ENCODE assay signal across 23 mouse cellular contexts in the genomic region with DNA sequence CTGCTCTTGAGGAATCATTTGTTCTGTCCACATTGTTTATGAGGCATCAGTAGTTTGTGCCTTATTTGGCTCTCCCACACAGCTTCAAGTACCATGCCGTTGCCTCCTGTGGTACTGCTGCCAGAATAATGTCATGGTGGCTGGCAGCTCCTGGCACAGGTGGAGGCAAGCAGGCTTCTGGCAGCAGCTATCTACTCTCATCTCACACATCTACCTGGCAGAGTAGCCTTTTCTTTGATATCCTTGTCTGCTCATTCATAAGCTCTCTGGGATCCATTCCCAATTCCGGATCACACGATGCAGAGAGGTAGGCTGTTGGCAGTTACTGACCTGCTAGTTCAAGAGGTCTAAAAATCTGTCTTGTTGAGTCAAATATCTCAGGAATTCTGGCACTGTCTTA.
DNase-seq lines count a peak whose midpoint lies in the region; ATAC-seq and TF ChIP-seq lines count a peak whose summit lies in the region.
"Had no signal": no experiment of that assay in that cellular context is flagged by ENCODE, and none has a peak within 500 bp of the region (broad histone marks: within the 10 kb centered on the region; RNA-seq: fewer than 3 reads in every experiment).

No protein-coding gene starts in this region.

- TF ChIP-seq CTCF in midbrain, postnatal 0 days (IDR thresholded peaks at IDR 0.05): no peak
- no peak for TF ChIP-seq CTCF in cerebellum, adult 2 months (IDR thresholded peaks at IDR 0.05; ENCODE audit: borderline replicate concordance, insufficient read depth, low read depth, low read length)
- TF ChIP-seq CTCF in heart, adult 2 months (IDR thresholded peaks at IDR 0.05): no peak

- WGBS in midbrain, postnatal 0 days: 92% methylated on average over 3 of the region's 3 CpGs
- WGBS in midbrain, embryonic 14.5 days: 87% methylated on average over 3 of the region's 3 CpGs
- 6% methylated on average over 3 of the region's 3 CpGs for whole genome bisulfite sequencing in cerebellum, adult 2 months
- 74% methylated on average over 3 of the region's 3 CpGs for WGBS in heart, adult 2 months

- no peak overlapping the region for H3K9ac ChIP-seq in midbrain, postnatal 0 days (replicated peaks; ENCODE audit: low read length, poor library complexity, severe bottlenecking)
- H3K9ac ChIP-seq in midbrain, embryonic 14.5 days (replicated peaks; ENCODE audit: low read length): no peak overlapping the region
- no peak overlapping the region for H3K9ac ChIP-seq in heart, adult 2 months (ENCODE audit: low read depth, low read length)
- H3K9ac ChIP-seq: forebrain, embryonic 15.5 days; heart, embryonic 12.5 days; limb, embryonic 13.5 days; liver, embryonic 12.5 days had no signal

- H3K4me2 ChIP-seq in midbrain, postnatal 0 days (ENCODE audit: low read depth, low read length, poor library complexity, severe bottlenecking): no peak overlapping the region
- H3K4me2 ChIP-seq in midbrain, embryonic 14.5 days (ENCODE audit: low read length): no peak overlapping the region
- H3K4me2 ChIP-seq: forebrain, embryonic 15.5 days; heart, embryonic 12.5 days; limb, embryonic 13.5 days; liver, embryonic 12.5 days; midbrain, embryonic 11.5 days had no signal

- peak; percentile 22 for DNase-seq in midbrain, postnatal 0 days (ENCODE audit: low spot score)
- no peak for DNase-seq in midbrain, embryonic 14.5 days
- peak; percentile 40 to 81 for DNase-seq in cerebellum, adult 2 months
- peak; percentile 63 to 73 for DNase-seq in cerebellum, postnatal 25 days
- DNase-seq in left cerebral cortex, postnatal 25 days (ENCODE audit: low spot score in 2 of 2): no peak
- no peak for DNase-seq in heart, adult 2 months
- DNase-seq in layer of hippocampus, adult 11-12 months (ENCODE audit: low spot score): no peak
- DNase-seq: adrenal gland, postnatal 14 days; heart, postnatal 10 days; kidney, adult 8-10 months; kidney, postnatal 14 days; lung, adult 18-20 months; lung, postnatal 14 days; retina, postnatal 1 day; thymus, postnatal 25 days had no signal

- no peak for TF ChIP-seq EP300 in heart, adult 2 months (IDR thresholded peaks at IDR 0.05; ENCODE audit: insufficient read depth, low read depth, low read length)

- H3K4me1 ChIP-seq in midbrain, postnatal 0 days (ENCODE audit: insufficient read depth, low read length): no peaks in the 10 kb centered on the region
- H3K4me1 ChIP-seq in midbrain, embryonic 14.5 days (ENCODE audit: control insufficient read depth, insufficient read depth, low read length): no peaks in the 10 kb centered on the region
- H3K4me1 ChIP-seq in cerebellum, adult 2 months (ENCODE audit: control insufficient read depth, insufficient read depth, low read length): peaks cover 2% of the 10 kb centered on the region; the same call in 1 of the 2 replicates
- H3K4me1 ChIP-seq in heart, adult 2 months (ENCODE audit: control insufficient read depth, insufficient read depth, low read length): no peaks in the 10 kb centered on the region
- H3K4me1 ChIP-seq: embryonic facial prominence, embryonic 10.5 days; forebrain, embryonic 15.5 days; heart, embryonic 12.5 days; limb, embryonic 13.5 days; liver, embryonic 12.5 days had no signal

- TF ChIP-seq POLR2A in cerebellum, adult 2 months (IDR thresholded peaks at IDR 0.05; ENCODE audit: borderline replicate concordance, insufficient read depth, low read length): no peak
- TF ChIP-seq POLR2A in heart, adult 2 months (IDR thresholded peaks at IDR 0.05; ENCODE audit: insufficient read depth, low read depth, low read length): no peak

- no peak for ATAC-seq in midbrain, postnatal 0 days (ENCODE audit: low FRiP score)
- no peak for ATAC-seq in midbrain, embryonic 14.5 days (ENCODE audit: low FRiP score, low TSS enrichment)
- ATAC-seq: activated CD4-positive, CD25-positive, alpha-beta regulatory T cell, adult 4 months; forebrain, embryonic 15.5 days; liver, embryonic 12.5 days had no signal

- no peaks in the 10 kb centered on the region for H3K27me3 ChIP-seq in midbrain, postnatal 0 days (ENCODE audit: insufficient read depth, low read length)
- no peaks in the 10 kb centered on the region for H3K27me3 ChIP-seq in midbrain, embryonic 14.5 days (ENCODE audit: control insufficient read depth, insufficient read depth, low read length)
- H3K27me3 ChIP-seq in cerebellum, adult 2 months (ENCODE audit: control insufficient read depth, insufficient read depth, low read length): no peaks in the 10 kb centered on the region; the same call in 1 of the 2 replicates
- no peaks in the 10 kb centered on the region for H3K27me3 ChIP-seq in heart, adult 2 months (ENCODE audit: control insufficient read depth, insufficient read depth, low read length)
- H3K27me3 ChIP-seq: forebrain, embryonic 15.5 days; heart, embryonic 12.5 days; limb, embryonic 13.5 days; liver, embryonic 12.5 days had no signal

- H3K36me3 ChIP-seq in midbrain, postnatal 0 days (ENCODE audit: insufficient read depth, low read length): no peaks in the 10 kb centered on the region
- no peaks in the 10 kb centered on the region for H3K36me3 ChIP-seq in midbrain, embryonic 14.5 days (ENCODE audit: control insufficient read depth, insufficient read depth, low read length)
- H3K36me3 ChIP-seq in heart, adult 2 months (ENCODE audit: control insufficient read depth, insufficient read depth, low read length): no peaks in the 10 kb centered on the region
- H3K36me3 ChIP-seq: embryonic facial prominence, embryonic 10.5 days; forebrain, embryonic 15.5 days; heart, embryonic 12.5 days; limb, embryonic 13.5 days; liver, embryonic 12.5 days had no signal

- intact Hi-C loops in left cerebral cortex, postnatal 25 days (cut with DNase I): no loop called here
- intact Hi-C loops in heart, adult 2 months (cut with DNase I): no loop called here

- H3K27ac ChIP-seq in midbrain, postnatal 0 days (ENCODE audit: low read depth, low read length): no peak overlapping the region
- no peak overlapping the region for H3K27ac ChIP-seq in midbrain, embryonic 14.5 days (replicated peaks; ENCODE audit: low read depth, low read length)
- no peak overlapping the region for H3K27ac ChIP-seq in cerebellum, adult 2 months (ENCODE audit: insufficient read depth, low read length)
- no peak overlapping the region for H3K27ac ChIP-seq in heart, adult 2 months
- H3K27ac ChIP-seq: embryonic facial prominence, embryonic 10.5 days; forebrain, embryonic 15.5 days; layer of hippocampus, adult 2 months; limb, embryonic 13.5 days; liver, embryonic 12.5 days had no signal

- H3K79me2 ChIP-seq in heart, adult 2 months (replicated peaks; ENCODE audit: control insufficient read depth, insufficient read depth, low read length): no peaks in the 10 kb centered on the region

- no peaks in the 10 kb centered on the region for H3K9me3 ChIP-seq in midbrain, postnatal 0 days (ENCODE audit: low read length)
- no peaks in the 10 kb centered on the region for H3K9me3 ChIP-seq in midbrain, embryonic 14.5 days (ENCODE audit: control insufficient read depth, low read length)
- H3K9me3 ChIP-seq: embryonic facial prominence, embryonic 10.5 days; forebrain, embryonic 15.5 days; heart, embryonic 12.5 days; limb, embryonic 13.5 days; liver, embryonic 12.5 days had no signal

- H3K4me3 ChIP-seq in midbrain, postnatal 0 days (ENCODE audit: low read depth, low read length): no peak overlapping the region
- H3K4me3 ChIP-seq in midbrain, embryonic 14.5 days (replicated peaks; ENCODE audit: low read depth, low read length): no peak overlapping the region
- H3K4me3 ChIP-seq in cerebellum, adult 2 months (replicated peaks; ENCODE audit: insufficient read depth, low read depth, low read length): no peak overlapping the region
- H3K4me3 ChIP-seq in heart, adult 2 months: no peak overlapping the region
- H3K4me3 ChIP-seq: embryonic facial prominence, embryonic 10.5 days; forebrain, embryonic 15.5 days; heart, embryonic 12.5 days; layer of hippocampus, adult 2 months; limb, embryonic 13.5 days; liver, embryonic 12.5 days had no signal

Comparison
In these comparisons a context has a peak if more than half of its experiments do, and no peak if none do; other contexts are left out.
1. DNase-seq: peak in midbrain, postnatal 0 days (single experiment), cerebellum, adult 2 months (2 of 2) and cerebellum, postnatal 25 days (2 of 2); none in midbrain, embryonic 14.5 days (single experiment), left cerebral cortex, postnatal 25 days (0 of 2), heart, adult 2 months (0 of 2) and layer of hippocampus, adult 11-12 months (single experiment).